Mouse (Mus musculus) myocyte (in vitro differentiated cells): ENCODE data around the gene Lhx5. TPM values are rescaled to one million over a fixed set of nuclear protein-coding genes. Genes with fewer than 3 reads are reported as not detected.

Experiments
- H3K27me3 ChIP-seq: one replicate; pipeline ENCODE4 v1.6.1; 2011; ENCODE audit not compliant: control insufficient read depth, insufficient read depth, insufficient read length
- H3K36me3 ChIP-seq: one replicate; pipeline ENCODE4 v1.6.1; 2011; ENCODE audit not compliant: control insufficient read depth, insufficient read depth
- H3K4me2 ChIP-seq: one replicate; pipeline ENCODE4 v1.6.1; 2011; ENCODE audit warnings: low read depth, control low read depth
- H3K4me3 ChIP-seq: one replicate; pipeline ENCODE4 v1.5.1; 2011; ENCODE audit warnings: mild to moderate bottlenecking, control low read depth, moderate library complexity
- H3K79me2 ChIP-seq: one replicate; pipeline ENCODE4 v1.6.1; 2011; ENCODE audit not compliant: control insufficient read depth, insufficient read depth
- H3ac ChIP-seq: one replicate; pipeline ENCODE4 v1.6.1; 2011; ENCODE audit not compliant: control insufficient read depth, insufficient read length
- CEBPB ChIP-seq: IDR thresholded peaks from 2 replicates; pipeline ENCODE4 v1.6.1; 2011; ENCODE audit warnings: mild to moderate bottlenecking, moderate library complexity; ENCODE audit not compliant: poor library complexity, insufficient read depth, severe bottlenecking
- E2F4 ChIP-seq: IDR thresholded peaks from one replicate; pipeline ENCODE4 v1.6.1; 2011; ENCODE audit warnings: mild to moderate bottlenecking, control low read depth, moderate library complexity; ENCODE audit not compliant: insufficient read depth
- MAX ChIP-seq: IDR thresholded peaks from one replicate; pipeline ENCODE4 v1.6.1; 2011; ENCODE audit warnings: low read depth, mild to moderate bottlenecking, control low read depth
- MYOD1 ChIP-seq, 3 experiments: IDR thresholded peaks; one replicate each; pipeline ENCODE4 v1.6.1; 2011; ENCODE audit warnings: control low read depth in 2 of 3, low read depth in 2 of 3, mild to moderate bottlenecking in 2 of 3, moderate library complexity in 1 of 3; ENCODE audit not compliant: insufficient read length in 2 of 3, control insufficient read depth in 1 of 3
- MYOG ChIP-seq, 3 experiments: IDR thresholded peaks; one replicate each; pipeline ENCODE4 v1.6.1; 2011; ENCODE audit warnings: control low read depth in 2 of 3, low read depth in 2 of 3, mild to moderate bottlenecking in 2 of 3; ENCODE audit not compliant: insufficient read length in 2 of 3, control insufficient read depth in 1 of 3, insufficient read depth in 1 of 3
- POLR2A ChIP-seq: IDR thresholded peaks from one replicate; pipeline ENCODE4 v1.6.1; 2011; ENCODE audit warnings: low read depth, mild to moderate bottlenecking, control low read depth, moderate library complexity; ENCODE audit not compliant: insufficient read length
- POLR2AphosphoS2 ChIP-seq: IDR thresholded peaks from one replicate; pipeline ENCODE4 v1.6.1; 2011; ENCODE audit warnings: low read depth, control low read depth; ENCODE audit not compliant: insufficient read length
- REST ChIP-seq: IDR thresholded peaks from one replicate; pipeline ENCODE4 v1.6.1; 2011; ENCODE audit warnings: mild to moderate bottlenecking, control low read depth, moderate library complexity; ENCODE audit not compliant: insufficient read depth, insufficient read length
- SRF ChIP-seq: IDR thresholded peaks from one replicate; pipeline ENCODE4 v1.6.1; 2011; ENCODE audit warnings: low read depth; ENCODE audit not compliant: control insufficient read depth, insufficient read length
- TCF12 ChIP-seq: IDR thresholded peaks from one replicate; pipeline ENCODE4 v1.6.1; 2011; ENCODE audit warnings: mild to moderate bottlenecking, control low read depth; ENCODE audit not compliant: poor library complexity, insufficient read depth, severe bottlenecking
- TCF3 ChIP-seq: IDR thresholded peaks from one replicate; pipeline ENCODE4 v1.6.1; 2011; ENCODE audit warnings: low read depth, control low read depth; ENCODE audit not compliant: insufficient read length
- USF1 ChIP-seq: IDR thresholded peaks from one replicate; pipeline ENCODE4 v1.6.1; 2011; ENCODE audit warnings: low read depth, mild to moderate bottlenecking, control low read depth, moderate library complexity
- polyA plus RNA-seq: library from polyadenylated mRNA; unstranded; fragments of >200 nt; fragmentation: generic; extraction: Trizol; gene quantifications from one replicate; pipeline ENCODE4 v1.2.1, GENCODE M21; 2012; ENCODE audit warnings: missing spikeins

Lhx5 gene
- polyA plus RNA-seq, 1 experiment, result not detected

GRCm38 (mm10) chr5:120456253-120456652, 24.8 kb downstream of the Lhx5 start:
- Histone ChIP-seq H3K27me3 (peaks cover 28% of the 10 kb centered on the region), H3K4me3 (no peak overlapping the region), H3K36me3 (no peaks in the 10 kb centered on the region), H3K4me2 (no peak overlapping the region), H3ac (no peak overlapping the region), H3K79me2 (no peaks in the 10 kb centered on the region)
- TF ChIP-seq POLR2A (no peak), TCF12 (no peak), TCF3 (no peak), E2F4 (no peak), REST (no peak), CEBPB (no peak), POLR2AphosphoS2 (no peak), MYOD1 (IDR thresholded peaks at IDR 0.05; ENCODE audit: control insufficient read depth in 1 of 3, insufficient read length in 2 of 3, low read depth in 2 of 3) (no peak), MAX (no peak), SRF (no peak), USF1 (no peak), MYOG (IDR thresholded peaks at IDR 0.05; ENCODE audit: control insufficient read depth in 1 of 3, insufficient read depth in 1 of 3, insufficient read length in 2 of 3, low read depth in 2 of 3) (no peak)

GRCm38 (mm10) chr5:120456841-120457554, 25.5 kb downstream of the Lhx5 start:
- Histone ChIP-seq H3K36me3 (no peaks in the 10 kb centered on the region), H3K79me2 (no peaks in the 10 kb centered on the region), H3K4me3 (no peak overlapping the region), H3ac (no peak overlapping the region), H3K4me2 (no peak overlapping the region), H3K27me3 (peaks cover 33% of the 10 kb centered on the region)
- no peak for TF ChIP-seq MYOD1 (IDR thresholded peaks at IDR 0.05; ENCODE audit: control insufficient read depth in 1 of 3, insufficient read length in 2 of 3, low read depth in 2 of 3)
- no peak for TF ChIP-seq MYOG (IDR thresholded peaks at IDR 0.05; ENCODE audit: control insufficient read depth in 1 of 3, insufficient read depth in 1 of 3, insufficient read length in 2 of 3, low read depth in 2 of 3)
- no peak for TF ChIP-seq USF1
- TF ChIP-seq POLR2AphosphoS2, result no peak
- no peak for TF ChIP-seq MAX
- TF ChIP-seq E2F4, result no peak
- no peak for TF ChIP-seq POLR2A
- TF ChIP-seq TCF3, result no peak
- no peak for TF ChIP-seq CEBPB
- no peak for TF ChIP-seq TCF12
- no peak for TF ChIP-seq REST
- TF ChIP-seq SRF, result no peak

GRCm38 (mm10) chr5:120457628-120458027, 26.1 kb downstream of the Lhx5 start:
- Histone ChIP-seq H3K27me3 (peaks cover 39% of the 10 kb centered on the region), H3K4me3 (no peak overlapping the region), H3K36me3 (no peaks in the 10 kb centered on the region), H3K4me2 (no peak overlapping the region), H3ac (no peak overlapping the region), H3K79me2 (no peaks in the 10 kb centered on the region)
- TF ChIP-seq TCF3 (no peak), POLR2AphosphoS2 (no peak), MYOG (IDR thresholded peaks at IDR 0.05; ENCODE audit: control insufficient read depth in 1 of 3, insufficient read depth in 1 of 3, insufficient read length in 2 of 3, low read depth in 2 of 3) (no peak), USF1 (no peak), MYOD1 (IDR thresholded peaks at IDR 0.05; ENCODE audit: control insufficient read depth in 1 of 3, insufficient read length in 2 of 3, low read depth in 2 of 3) (no peak), REST (no peak), E2F4 (no peak), TCF12 (no peak), POLR2A (no peak), MAX (no peak), SRF (no peak), CEBPB (no peak)

GRCm38 (mm10) chr5:120459133-120459532, 27.6 kb downstream of the Lhx5 start:
- no peak overlapping the region for H3K4me2 ChIP-seq
- no peak overlapping the region for H3K4me3 ChIP-seq
- H3ac ChIP-seq, result no peak overlapping the region
- H3K27me3 ChIP-seq, result peaks cover 39% of the 10 kb centered on the region
- no peaks in the 10 kb centered on the region for H3K79me2 ChIP-seq
- no peaks in the 10 kb centered on the region for H3K36me3 ChIP-seq
- no peak for TF ChIP-seq CEBPB
- TF ChIP-seq MYOD1 (IDR thresholded peaks at IDR 0.05; ENCODE audit: control insufficient read depth in 1 of 3, insufficient read length in 2 of 3, low read depth in 2 of 3), result no peak
- no peak for TF ChIP-seq E2F4
- TF ChIP-seq USF1, result no peak
- TF ChIP-seq REST, result no peak
- TF ChIP-seq POLR2A, result no peak
- TF ChIP-seq POLR2AphosphoS2, result no peak
- no peak for TF ChIP-seq TCF3
- TF ChIP-seq MYOG (IDR thresholded peaks at IDR 0.05; ENCODE audit: control insufficient read depth in 1 of 3, insufficient read depth in 1 of 3, insufficient read length in 2 of 3, low read depth in 2 of 3), result no peak
- TF ChIP-seq SRF, result no peak
- TF ChIP-seq MAX, result no peak
